Mouse (Mus musculus) liver, postnatal 0 days (tissue): Measurements from ENCODE around the gene Ddx18.

Experiments
- CTCF ChIP-seq: sonication (generic); IDR thresholded peaks from 2 replicates; pipeline ENCODE4 v1.5.1; 2016; ENCODE audit warnings: antibody characterized with exemption, low read depth
- EP300 ChIP-seq: IDR thresholded peaks from 2 replicates; pipeline ENCODE4 v1.6.1; 2016; ENCODE audit warnings: antibody characterized with exemption, low read depth, mild to moderate bottlenecking

DNA sequence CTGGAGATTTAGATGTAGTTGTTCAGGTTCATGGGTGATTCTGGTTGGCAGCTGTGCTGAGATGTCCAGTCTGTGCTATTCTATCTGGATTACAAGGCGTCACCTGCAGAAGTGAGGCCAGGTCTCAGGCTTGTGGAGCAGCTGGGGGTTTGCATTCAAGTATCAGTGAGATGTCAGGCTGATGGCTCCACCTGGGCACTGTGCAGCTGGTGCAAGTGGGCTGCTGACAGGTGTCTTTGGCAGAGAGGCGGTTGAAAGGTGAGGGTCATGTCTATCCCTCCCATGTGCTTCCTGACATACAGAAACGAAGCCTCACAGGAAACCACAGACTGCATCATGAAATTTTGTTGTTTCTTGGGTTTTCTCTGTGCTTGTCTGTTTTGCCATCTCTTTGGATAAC is 30.6 kb upstream of the Ddx18 start:
- no peak for TF ChIP-seq EP300
- TF ChIP-seq CTCF: no peak
